Mouse (Mus musculus): Measurements from ENCODE around the gene Fam240a. TPM values are rescaled to one million over a fixed set of nuclear protein-coding genes. Genes with fewer than 3 reads are reported as not detected.

The Fam240a gene
- polyA plus RNA-seq, 1 experiment from 2014 or later = not detected

DNA sequence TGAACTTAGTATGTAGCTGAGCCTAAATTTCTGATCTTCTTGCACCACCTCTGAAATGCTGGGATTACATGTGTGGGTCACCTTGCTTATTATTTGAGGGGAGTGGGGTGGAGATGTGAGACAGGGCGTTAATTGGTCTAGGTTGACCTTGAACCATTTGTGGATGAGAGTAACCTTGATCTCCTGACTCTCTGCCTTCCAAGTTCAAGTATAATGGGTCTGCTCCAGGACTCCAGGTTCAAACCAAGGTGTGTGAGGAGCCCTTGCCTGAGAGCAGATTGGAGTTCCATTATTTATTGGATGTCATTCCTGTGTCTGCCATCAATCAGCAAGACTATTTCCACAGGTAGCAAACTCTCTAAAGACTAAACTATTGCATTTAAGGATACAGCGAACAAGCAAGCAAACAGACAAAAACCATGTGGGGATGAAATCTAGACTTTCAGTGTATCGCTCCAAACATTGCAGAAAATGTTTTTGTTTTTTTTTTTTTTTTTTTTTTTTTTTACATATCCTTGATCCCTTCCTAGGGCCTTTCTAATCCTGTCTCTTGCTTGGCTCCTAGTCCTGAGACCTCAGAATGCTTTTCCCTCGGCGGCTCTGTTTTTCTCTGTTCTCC is 36.4 kb upstream of the Fam240a start:
- WGBS = 28% methylated on average over 5 of the region's 5 CpGs
- Histone ChIP-seq H3K4me1 (peaks cover 30% of the 10 kb centered on the region), H3K4me3 (peak overlapping the region; percentile 60), H3K36me3 (no peaks in the 10 kb centered on the region), H3K27me3 (replicated peaks) (peaks cover 26% of the 10 kb centered on the region), H3K9ac (peak overlapping the region; percentile 80), H3K9me3 (no peaks in the 10 kb centered on the region), H3K4me2 (peak overlapping the region; percentile 97), H3K27ac (replicated peaks) (peak overlapping the region; percentile 76)
- no peak for ATAC-seq (ENCODE audit: extremely low read depth, insufficient number of reproducible peaks, low FRiP score, low TSS enrichment)

- Histone ChIP-seq H3K9me3 (no peaks in the 10 kb centered on the region), H3K9ac (no peak overlapping the region), H3K4me2 (no peak overlapping the region), H3K36me3 (no peaks in the 10 kb centered on the region), H3K27ac (replicated peaks) (no peak overlapping the region), H3K27me3 (replicated peaks) (peaks cover 33% of the 10 kb centered on the region), H3K4me1 (peaks cover 30% of the 10 kb centered on the region), H3K4me3 (no peak overlapping the region)
- 40% methylated on average over 6 of the region's 6 CpGs for WGBS
- no peak for ATAC-seq (ENCODE audit: extremely low read depth, insufficient number of reproducible peaks, low FRiP score, low TSS enrichment)
Observed at GRCm38 (mm10) chr9:110952398-110952797, 35.7 kb upstream of the Fam240a start.

DNA sequence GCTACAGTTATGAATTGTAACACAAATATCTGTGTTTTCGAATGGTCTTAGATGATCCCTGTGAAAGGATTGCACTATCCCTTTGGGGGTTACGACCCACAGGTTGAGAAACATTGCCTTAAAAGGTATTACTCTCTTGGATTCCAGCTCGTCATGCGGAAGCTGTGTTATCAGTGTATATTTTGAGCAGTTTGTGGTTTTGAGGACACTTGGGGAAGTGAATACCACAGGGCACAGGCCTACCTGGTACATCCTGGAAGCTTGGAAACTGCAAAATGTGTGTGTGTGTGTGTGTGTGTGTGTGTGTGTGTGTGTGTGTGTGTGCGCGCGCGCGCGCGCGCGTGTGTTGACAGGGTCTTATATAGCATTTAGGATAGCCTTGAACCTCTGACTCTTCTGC is 35.2 kb upstream of the Fam240a start:
- 87% methylated on average over 13 of the region's 13 CpGs for WGBS
- H3K27ac ChIP-seq (replicated peaks) = no peak overlapping the region
- no peak overlapping the region for H3K9ac ChIP-seq

DNA sequence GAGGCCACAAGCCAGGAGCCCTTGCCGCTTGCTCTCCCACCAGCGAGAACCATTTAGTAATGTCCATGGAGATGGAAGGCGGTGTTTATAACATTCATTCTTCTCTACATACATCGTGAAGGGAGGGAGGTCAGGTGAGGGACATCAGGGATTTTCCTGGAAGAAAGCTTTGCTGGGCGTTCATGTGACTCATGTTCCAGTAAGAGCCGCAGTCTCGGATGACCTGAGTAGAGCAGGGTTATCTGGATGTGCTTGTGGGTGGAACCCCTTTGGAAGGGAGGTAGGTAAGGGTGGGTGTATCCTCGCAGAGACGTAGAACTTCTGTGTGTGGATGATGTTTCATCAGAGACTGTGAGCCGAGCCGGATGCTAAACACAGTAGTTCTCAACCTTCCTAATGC is 34.7 kb upstream of the Fam240a start, which contains the start of gene Lrrc2:
Gene Lrrc2, plus strand, starts transcription at position 149 of the 400 bp plus-strand sequence.
- no peak within 1 kb of the TSS for H3K4me2 ChIP-seq
- H3K4me1 ChIP-seq = peaks cover 38% of the 10 kb centered on the region
- H3K9ac ChIP-seq = no peak within 1 kb of the TSS
- WGBS = 61% methylated on average over 11 of the region's 11 CpGs
- H3K27me3 ChIP-seq (replicated peaks) = peaks cover 40% of the 10 kb centered on the region
- ATAC-seq (ENCODE audit: extremely low read depth, insufficient number of reproducible peaks, low FRiP score, low TSS enrichment) = no peak
- H3K9me3 ChIP-seq = no peaks in the 10 kb centered on the region
- H3K27ac ChIP-seq (replicated peaks) = no peak within 1 kb of the TSS
- no peaks in the 10 kb centered on the region for H3K36me3 ChIP-seq
- no peak within 1 kb of the TSS for H3K4me3 ChIP-seq

More for the DNA sequence above, 35.2 kb upstream of the Fam240a start:
- Histone ChIP-seq H3K27me3 (replicated peaks) (peaks cover 38% of the 10 kb centered on the region), H3K4me2 (no peak overlapping the region), H3K9me3 (no peaks in the 10 kb centered on the region), H3K4me1 (peaks cover 34% of the 10 kb centered on the region), H3K4me3 (no peak overlapping the region), H3K36me3 (no peaks in the 10 kb centered on the region)
- ATAC-seq (ENCODE audit: extremely low read depth, insufficient number of reproducible peaks, low FRiP score, low TSS enrichment) = no peak

DNA sequence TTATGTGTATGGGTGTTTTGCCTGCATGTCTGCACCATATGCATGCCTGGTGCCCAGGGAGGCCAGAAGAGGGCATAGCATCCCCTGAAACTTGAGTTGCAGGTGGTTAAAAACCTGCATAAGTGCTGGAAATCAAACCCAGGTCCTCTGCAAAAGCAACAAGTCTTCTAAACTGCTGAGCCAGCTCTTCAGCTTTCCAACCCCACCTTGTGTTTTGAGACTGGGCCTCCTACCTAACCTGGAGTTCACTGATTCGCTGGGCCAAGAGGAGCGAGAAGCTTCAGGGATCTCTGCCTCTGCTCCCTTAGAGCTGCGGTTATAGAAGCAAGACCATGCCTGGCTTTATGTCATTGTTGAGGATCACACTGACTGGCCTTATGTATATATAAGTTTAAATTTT is 33.4 kb upstream of the Fam240a start:
- WGBS = 94% methylated on average over 3 of the region's 3 CpGs
- H3K4me2 ChIP-seq = no peak overlapping the region
- H3K27me3 ChIP-seq (replicated peaks) = peaks cover 42% of the 10 kb centered on the region
- H3K4me1 ChIP-seq = peaks cover 39% of the 10 kb centered on the region
- H3K9me3 ChIP-seq = no peaks in the 10 kb centered on the region
- H3K9ac ChIP-seq = no peak overlapping the region
- no peak overlapping the region for H3K4me3 ChIP-seq
- H3K36me3 ChIP-seq = no peaks in the 10 kb centered on the region
- no peak for ATAC-seq (ENCODE audit: extremely low read depth, insufficient number of reproducible peaks, low FRiP score, low TSS enrichment)
- H3K27ac ChIP-seq (replicated peaks) = no peak overlapping the region

DNA sequence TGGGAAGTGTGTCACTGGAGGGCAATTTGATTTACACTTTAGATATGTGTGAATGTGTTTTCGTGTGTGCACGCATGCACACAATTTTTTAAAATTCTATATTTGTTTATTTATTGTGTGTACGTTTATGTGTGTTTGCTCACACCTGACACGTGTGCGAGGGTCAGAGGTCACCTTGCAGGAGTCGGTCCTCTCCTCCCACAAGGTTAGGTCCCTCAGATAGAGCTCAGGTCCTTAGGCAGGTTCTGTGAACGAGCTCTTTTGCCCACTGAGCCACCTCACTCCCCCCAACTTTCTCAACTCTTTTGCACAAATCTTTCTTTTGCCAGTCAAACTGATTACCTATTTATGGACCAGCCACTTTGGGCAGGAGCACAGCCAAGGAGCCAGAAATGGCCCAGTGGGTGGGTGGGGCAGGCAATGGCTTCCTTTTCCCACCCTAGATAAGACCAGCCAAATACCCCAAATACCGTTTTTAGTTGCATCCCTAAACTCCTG is 32.2 kb upstream of the Fam240a start:
- Histone ChIP-seq H3K4me3 (no peak overlapping the region), H3K4me1 (peaks cover 41% of the 10 kb centered on the region), H3K4me2 (no peak overlapping the region), H3K27me3 (replicated peaks) (peaks cover 46% of the 10 kb centered on the region), H3K9ac (no peak overlapping the region), H3K27ac (replicated peaks) (peak overlapping the region; percentile 45; the same call in 1 of the 2 replicates), H3K36me3 (no peaks in the 10 kb centered on the region), H3K9me3 (no peaks in the 10 kb centered on the region)
- 34% methylated on average over 8 of the region's 8 CpGs for WGBS
- ATAC-seq (ENCODE audit: extremely low read depth, insufficient number of reproducible peaks, low FRiP score, low TSS enrichment) = no peak

- 68% methylated on average over 6 of the region's 6 CpGs for WGBS
- Histone ChIP-seq H3K4me1 (peaks cover 38% of the 10 kb centered on the region), H3K4me3 (no peak overlapping the region), H3K36me3 (no peaks in the 10 kb centered on the region), H3K9me3 (no peaks in the 10 kb centered on the region), H3K9ac (no peak overlapping the region), H3K4me2 (no peak overlapping the region), H3K27me3 (replicated peaks) (peaks cover 51% of the 10 kb centered on the region), H3K27ac (replicated peaks) (no peak overlapping the region)
- ATAC-seq (ENCODE audit: extremely low read depth, insufficient number of reproducible peaks, low FRiP score, low TSS enrichment) = no peak
Observed at GRCm38 (mm10) chr9:110947900-110948299, 31.2 kb upstream of the Fam240a start.

- no peak for ATAC-seq (ENCODE audit: extremely low read depth, insufficient number of reproducible peaks, low FRiP score, low TSS enrichment)
- Histone ChIP-seq H3K4me1 (peaks cover 31% of the 10 kb centered on the region), H3K4me3 (no peak overlapping the region), H3K27ac (replicated peaks) (no peak overlapping the region), H3K36me3 (no peaks in the 10 kb centered on the region), H3K9me3 (no peaks in the 10 kb centered on the region), H3K9ac (no peak overlapping the region), H3K4me2 (peak overlapping the region; percentile 42; the same call in 1 of the 2 replicates), H3K27me3 (replicated peaks) (peaks cover 48% of the 10 kb centered on the region)
- WGBS = 25% methylated on average over 6 of the region's 6 CpGs
Observed at GRCm38 (mm10) chr9:110947261-110947661, 30.6 kb upstream of the Fam240a start.

DNA sequence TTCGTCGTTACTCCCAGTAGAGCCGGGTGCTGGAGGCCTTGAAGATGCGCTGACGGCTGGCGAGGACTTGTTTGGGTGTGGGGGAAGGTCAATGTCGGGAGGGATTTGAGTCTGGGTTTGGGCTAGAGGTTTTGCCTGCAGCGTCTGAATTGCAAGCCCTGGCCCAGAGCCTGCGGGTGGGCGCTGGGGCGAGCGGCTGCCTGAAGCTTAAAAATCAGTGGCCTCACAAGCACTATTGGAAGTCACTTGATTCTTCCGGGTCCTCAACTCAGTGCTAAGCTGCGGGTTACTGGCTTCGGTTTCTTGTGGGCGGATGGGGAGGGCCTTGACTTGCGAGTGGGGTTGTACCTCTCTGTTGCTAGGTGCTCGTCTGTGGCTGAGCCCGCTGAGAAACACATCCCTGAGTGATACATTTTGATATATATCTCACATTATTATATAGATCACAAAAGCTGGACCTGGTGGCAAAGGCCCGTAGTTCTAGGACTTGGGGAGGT is 29.9 kb upstream of the Fam240a start:
- no peak for ATAC-seq (ENCODE audit: extremely low read depth, insufficient number of reproducible peaks, low FRiP score, low TSS enrichment)
- Histone ChIP-seq H3K4me3 (no peak overlapping the region), H3K9me3 (no peaks in the 10 kb centered on the region), H3K27me3 (replicated peaks) (peaks cover 48% of the 10 kb centered on the region), H3K4me2 (peak overlapping the region; percentile 42), H3K4me1 (peaks cover 25% of the 10 kb centered on the region), H3K36me3 (no peaks in the 10 kb centered on the region), H3K27ac (replicated peaks) (no peak overlapping the region), H3K9ac (no peak overlapping the region)
- WGBS = 22% methylated on average over 20 of the region's 20 CpGs

DNA sequence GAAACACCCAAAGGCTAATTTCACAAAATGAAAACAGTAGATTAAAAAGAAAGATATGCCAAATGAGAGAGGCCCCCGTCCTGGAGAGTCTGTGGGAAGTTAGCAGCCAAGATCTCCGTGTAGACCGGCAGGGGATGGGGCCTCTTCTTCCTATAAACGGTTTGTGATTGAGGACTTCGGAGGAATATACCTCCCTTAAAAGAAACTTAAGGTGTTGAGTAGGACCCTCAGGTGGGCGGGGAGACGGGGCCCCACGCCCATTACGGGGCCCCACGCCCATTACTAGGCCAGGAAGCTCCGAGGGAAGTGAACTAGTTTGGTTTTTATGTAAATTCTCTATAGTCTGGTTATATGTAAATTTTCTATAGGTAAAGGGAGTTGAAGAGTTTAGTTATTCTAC is 29.3 kb upstream of the Fam240a start, which contains the start of gene Tdgf1:
Gene Tdgf1, minus strand, starts transcription at position 233 of the 400 bp plus-strand sequence.
- Histone ChIP-seq H3K27ac (replicated peaks) (no peak within 1 kb of the TSS), H3K9ac (no peak within 1 kb of the TSS), H3K36me3 (no peaks in the 10 kb centered on the region), H3K4me1 (peaks cover 19% of the 10 kb centered on the region), H3K27me3 (replicated peaks) (peaks cover 48% of the 10 kb centered on the region), H3K4me3 (no peak within 1 kb of the TSS), H3K4me2 (peak within 1 kb of the TSS; percentile 42), H3K9me3 (no peaks in the 10 kb centered on the region)
- ATAC-seq (ENCODE audit: extremely low read depth, insufficient number of reproducible peaks, low FRiP score, low TSS enrichment) = no peak
- WGBS = 29% methylated on average over 11 of the region's 11 CpGs

GRCm38 (mm10) chr9:110945343-110945742 is 28.7 kb upstream of the Fam240a start:
- no peak overlapping the region for H3K4me2 ChIP-seq
- H3K27me3 ChIP-seq (replicated peaks) = peaks cover 48% of the 10 kb centered on the region
- no peak for ATAC-seq (ENCODE audit: extremely low read depth, insufficient number of reproducible peaks, low FRiP score, low TSS enrichment)
- no peaks in the 10 kb centered on the region for H3K36me3 ChIP-seq
- no peak overlapping the region for H3K9ac ChIP-seq
- H3K4me1 ChIP-seq = peaks cover 19% of the 10 kb centered on the region
- H3K9me3 ChIP-seq = no peaks in the 10 kb centered on the region
- no peak overlapping the region for H3K27ac ChIP-seq (replicated peaks)
- WGBS = 20% methylated on average over 18 of the region's 18 CpGs
- H3K4me3 ChIP-seq = no peak overlapping the region

DNA sequence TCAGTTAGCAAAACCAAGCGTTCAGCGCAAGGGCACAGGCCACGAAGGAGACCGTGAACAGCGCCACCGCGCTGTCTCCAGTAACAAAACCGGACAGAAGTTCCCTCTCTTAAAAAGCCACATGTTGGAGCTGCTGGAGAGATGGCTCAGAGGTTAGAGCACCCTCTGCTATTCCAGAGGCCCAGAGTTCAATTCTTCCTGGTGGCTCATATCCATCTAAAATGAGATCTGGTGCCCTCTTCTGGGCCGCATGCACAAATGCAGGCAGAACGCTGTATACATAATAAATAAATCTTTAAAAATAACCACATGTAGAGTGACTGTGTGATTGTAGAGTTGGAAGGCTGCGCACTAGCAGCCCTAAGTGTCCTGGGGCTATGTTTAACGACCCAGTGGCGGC is 27.6 kb upstream of the Fam240a start:
- ATAC-seq (ENCODE audit: extremely low read depth, insufficient number of reproducible peaks, low FRiP score, low TSS enrichment) = no peak
- Histone ChIP-seq H3K27me3 (replicated peaks) (peaks cover 48% of the 10 kb centered on the region), H3K9ac (no peak overlapping the region), H3K27ac (replicated peaks) (no peak overlapping the region), H3K4me2 (no peak overlapping the region), H3K9me3 (no peaks in the 10 kb centered on the region), H3K4me3 (no peak overlapping the region), H3K36me3 (no peaks in the 10 kb centered on the region), H3K4me1 (peaks cover 19% of the 10 kb centered on the region)
- 31% methylated on average over 13 of the region's 13 CpGs for WGBS
